Mouse (Mus musculus): Measurements from ENCODE around the gene Spa17. TPM values are rescaled to one million over a fixed set of nuclear protein-coding genes. Genes with fewer than 3 reads are reported as not detected.

Spa17 gene
- polyA plus RNA-seq, 1 experiment from 2014 or later = 6.0 TPM

GRCm38 (mm10) chr9:37560617-37561016 is 52.9 kb downstream of the Spa17 start:
- H3K4me1 ChIP-seq (replicated peaks) = peaks cover 7% of the 10 kb centered on the region
- H3K27ac ChIP-seq = no peak overlapping the region
- WGBS = 91% methylated on average over 2 of the region's 2 CpGs
- H3K9me3 ChIP-seq = no peaks in the 10 kb centered on the region
- no peak overlapping the region for H3K9ac ChIP-seq (replicated peaks)
- no peak for ATAC-seq (ENCODE audit: insufficient number of reproducible peaks, insufficient read depth, low FRiP score, low TSS enrichment, low read depth)
- peaks cover 11% of the 10 kb centered on the region; the same call in 1 of the 2 replicates for H3K27me3 ChIP-seq
- no peaks in the 10 kb centered on the region for H3K36me3 ChIP-seq
- H3K4me3 ChIP-seq (replicated peaks) = no peak overlapping the region
- no peak overlapping the region for H3K4me2 ChIP-seq

- Histone ChIP-seq H3K4me2 (no peak overlapping the region), H3K4me1 (replicated peaks) (peaks cover 30% of the 10 kb centered on the region), H3K27me3 (peaks cover 48% of the 10 kb centered on the region), H3K9ac (replicated peaks) (no peak overlapping the region), H3K27ac (no peak overlapping the region), H3K9me3 (no peaks in the 10 kb centered on the region), H3K36me3 (no peaks in the 10 kb centered on the region), H3K4me3 (replicated peaks) (no peak overlapping the region)
- WGBS = 80% methylated on average over 3 of the region's 3 CpGs
- ATAC-seq (ENCODE audit: insufficient number of reproducible peaks, insufficient read depth, low FRiP score, low TSS enrichment, low read depth) = no peak
Observed at GRCm38 (mm10) chr9:37556366-37556765, 57.2 kb downstream of the Spa17 start.

GRCm38 (mm10) chr9:37554838-37555748 is 58.4 kb downstream of the Spa17 start, which contains the start of gene Siae:
Gene Siae (plus strand): TSS chr9:37555698.
- H3K9me3 ChIP-seq = no peaks in the 10 kb centered on the region
- peaks cover 30% of the 10 kb centered on the region for H3K4me1 ChIP-seq (replicated peaks)
- H3K27me3 ChIP-seq = peaks cover 61% of the 10 kb centered on the region
- no peak within 1 kb of the TSS for H3K4me2 ChIP-seq
- H3K36me3 ChIP-seq = no peaks in the 10 kb centered on the region
- H3K27ac ChIP-seq = no peak within 1 kb of the TSS
- no peak for ATAC-seq (ENCODE audit: insufficient number of reproducible peaks, insufficient read depth, low FRiP score, low TSS enrichment, low read depth)
- H3K9ac ChIP-seq (replicated peaks) = no peak within 1 kb of the TSS
- WGBS = 30% methylated on average over 7 of the region's 7 CpGs
- no peak within 1 kb of the TSS for H3K4me3 ChIP-seq (replicated peaks)

- no peak for ATAC-seq (ENCODE audit: insufficient number of reproducible peaks, insufficient read depth, low FRiP score, low TSS enrichment, low read depth)
Observed at GRCm38 (mm10) chr9:37554279-37554678, 59.2 kb downstream of the Spa17 start.

More at GRCm38 (mm10) chr9:37554279-37554678, 59.2 kb downstream of the Spa17 start:
- H3K27ac ChIP-seq = no peak overlapping the region
- no peaks in the 10 kb centered on the region for H3K9me3 ChIP-seq
- H3K36me3 ChIP-seq = no peaks in the 10 kb centered on the region
- WGBS = 84% methylated on average over 1 of the region's 1 CpGs
- H3K9ac ChIP-seq (replicated peaks) = no peak overlapping the region
- peaks cover 69% of the 10 kb centered on the region for H3K27me3 ChIP-seq
- no peak overlapping the region for H3K4me2 ChIP-seq
- H3K4me1 ChIP-seq (replicated peaks) = peaks cover 30% of the 10 kb centered on the region
- H3K4me3 ChIP-seq (replicated peaks) = no peak overlapping the region

Other genes starting within 250 kb of the Spa17 start
- 0.06 TPM in 1 of 2 replicates, not detected in the other for gene Hepacam, start 246.4 kb downstream of the Spa17 start, polyA plus RNA-seq (2016; fragmentation: Nextera tagmentation; extraction: Ambion mirVana)
- gene Robo4, start 211.8 kb downstream of the Spa17 start, polyA plus RNA-seq (2016; fragmentation: Nextera tagmentation; extraction: Ambion mirVana) = 8.4 and 10.3 TPM in 2 replicates
- gene Robo3, start 180.5 kb downstream of the Spa17 start, polyA plus RNA-seq (2016; fragmentation: Nextera tagmentation; extraction: Ambion mirVana) = 0.10 TPM in 1 of 2 replicates, not detected in the other
- 40.4 and 45.0 TPM in 2 replicates for gene Msantd2, start 124.4 kb downstream of the Spa17 start, polyA plus RNA-seq (2016; fragmentation: Nextera tagmentation; extraction: Ambion mirVana)
- gene Esam, start 85.6 kb downstream of the Spa17 start, polyA plus RNA-seq (2016; fragmentation: Nextera tagmentation; extraction: Ambion mirVana) = 26.8 and 29.7 TPM in 2 replicates
- 0.95 and 1.6 TPM in 2 replicates for gene Vsig2, start 74.5 kb downstream of the Spa17 start, polyA plus RNA-seq (2016; fragmentation: Nextera tagmentation; extraction: Ambion mirVana)
- 5.1 and 6.1 TPM in 2 replicates for gene Nrgn, start 60.8 kb downstream of the Spa17 start, polyA plus RNA-seq (2016; fragmentation: Nextera tagmentation; extraction: Ambion mirVana)
- 4.5 and 5.0 TPM in 2 replicates for gene Siae, start 58.0 kb downstream of the Spa17 start, polyA plus RNA-seq (2016; fragmentation: Nextera tagmentation; extraction: Ambion mirVana)
- 138 and 145 TPM in 2 replicates for gene Tbrg1, start 43.6 kb upstream of the Spa17 start, polyA plus RNA-seq (2016; fragmentation: Nextera tagmentation; extraction: Ambion mirVana)
- 0.61 and 4.9 TPM in 2 replicates for gene Panx3, start 55.5 kb upstream of the Spa17 start, polyA plus RNA-seq (2016; fragmentation: Nextera tagmentation; extraction: Ambion mirVana)
- not detected in 2 replicates for gene Olfr160, start 102.5 kb upstream of the Spa17 start, polyA plus RNA-seq (2016; fragmentation: Nextera tagmentation; extraction: Ambion mirVana)
- not detected in 2 replicates for gene Olfr874, start 131.4 kb upstream of the Spa17 start, polyA plus RNA-seq (2016; fragmentation: Nextera tagmentation; extraction: Ambion mirVana)
- gene Olfr875, start 158.1 kb upstream of the Spa17 start, polyA plus RNA-seq (2016; fragmentation: Nextera tagmentation; extraction: Ambion mirVana) = not detected in 2 replicates
- gene Olfr876, start 189.3 kb upstream of the Spa17 start, polyA plus RNA-seq (2016; fragmentation: Nextera tagmentation; extraction: Ambion mirVana) = not detected in 2 replicates
- not detected in 2 replicates for gene Olfr877, start 240.5 kb upstream of the Spa17 start, polyA plus RNA-seq (2016; fragmentation: Nextera tagmentation; extraction: Ambion mirVana)

Measured in limb, embryonic 12.5 days (tissue).